Mouse (Mus musculus) erythroblast, adult 5-6 weeks (primary cell): Measurements from ENCODE around the gene Ptpn23. TPM values are rescaled to one million over a fixed set of nuclear protein-coding genes. Genes with fewer than 3 reads are reported as not detected.
"Not testable (repeated sequence)": the region's sequence is repeated elsewhere in the genome, so short reads cannot be mapped to it uniquely, and the experiment has no call there.

Experiments used
- ATAC-seq: replicated peaks from 2 replicates; pipeline ENCODE4 v1.8.0; 2016; ENCODE audit warnings: moderate number of reproducible peaks, mild to moderate bottlenecking, moderate TSS enrichment, inconsistent platforms; ENCODE audit not compliant: poor library complexity, low FRiP score, severe bottlenecking
- total RNA-seq, 2 experiments: library from RNA; stranded (forward) in 1 of 2; stranded (reverse) in 1 of 2; fragments of 150-400 nt in 1 of 2; fragments of 200-764, 138-1000 nt in 1 of 2; gene quantifications; 2 replicates each; pipeline versions ENCODE4 v1.2.3 to v1.2.4; 2015 to 2017; ENCODE audit warnings: low replicate concordance in 2 of 2

Gene Ptpn23
- total RNA-seq, 2 experiments from 2014 or later = 0.60 to 3.8 TPM

DNA sequence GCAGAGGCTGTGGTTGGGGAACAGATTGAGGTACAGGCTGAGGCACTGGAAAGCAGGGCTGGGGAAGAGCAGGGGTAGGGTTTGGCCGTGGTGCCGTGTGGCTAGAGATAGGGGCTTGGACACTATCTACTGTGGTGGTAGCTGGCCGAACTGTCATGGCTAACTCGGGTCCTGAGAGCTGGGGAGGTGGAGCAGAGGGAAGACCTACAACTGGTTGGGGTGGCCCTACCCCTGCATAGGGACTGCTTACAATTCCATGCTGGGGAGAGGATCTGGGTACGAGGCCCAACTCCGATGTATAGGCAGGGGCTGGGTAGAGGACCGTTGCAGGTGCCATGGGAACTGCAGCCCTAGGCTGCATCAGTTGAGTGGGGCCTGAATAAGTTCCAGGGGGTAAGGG lies 20.0 kb downstream of the Ptpn23 start:
- no peak for ATAC-seq

DNA sequence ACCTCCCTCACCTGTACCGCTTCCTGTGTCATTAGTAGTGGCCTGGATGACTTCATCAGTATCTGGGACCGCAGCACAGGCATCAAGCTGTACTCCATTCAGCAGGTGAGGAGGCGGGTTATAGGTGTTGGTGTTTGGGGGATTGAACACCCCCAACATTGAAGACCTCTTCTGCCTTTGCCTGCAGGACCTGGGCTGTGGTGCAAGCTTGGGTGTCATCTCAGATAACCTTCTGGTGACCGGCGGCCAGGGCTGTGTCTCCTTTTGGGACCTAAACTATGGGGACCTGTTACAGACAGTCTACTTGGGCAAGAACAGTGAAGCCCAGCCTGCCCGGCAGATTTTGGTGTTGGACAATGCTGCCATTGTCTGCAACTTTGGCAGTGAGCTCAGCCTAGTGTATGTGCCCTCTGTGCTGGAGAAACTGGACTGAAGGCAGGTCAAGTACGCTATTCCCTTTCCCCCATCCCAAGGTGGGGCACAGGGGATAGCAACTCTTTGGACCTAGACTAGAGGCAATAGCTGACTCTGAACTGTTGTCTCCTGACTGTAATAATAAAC lies 23.6 kb downstream of the Ptpn23 start:
- no peak for ATAC-seq

DNA sequence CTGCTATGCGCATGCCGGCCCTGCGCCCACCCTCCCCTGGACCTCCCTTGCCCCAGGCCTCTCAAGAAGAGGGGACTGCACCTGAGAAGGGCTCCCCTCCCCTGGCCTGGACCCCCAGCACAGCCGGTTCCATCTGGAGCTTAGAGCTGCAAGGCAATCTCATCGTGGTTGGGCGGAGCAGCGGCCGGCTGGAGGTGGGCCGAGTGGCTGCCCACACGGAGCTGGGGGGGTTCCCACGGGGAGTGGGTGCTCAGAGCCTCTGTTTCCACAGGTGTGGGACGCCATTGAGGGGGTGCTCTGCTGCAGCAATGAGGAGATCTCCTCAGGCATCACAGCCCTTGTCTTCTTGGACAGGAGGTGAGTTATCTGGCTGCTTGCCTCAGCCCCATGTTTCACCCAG lies 26.7 kb downstream of the Ptpn23 start:
- no peak for ATAC-seq

DNA sequence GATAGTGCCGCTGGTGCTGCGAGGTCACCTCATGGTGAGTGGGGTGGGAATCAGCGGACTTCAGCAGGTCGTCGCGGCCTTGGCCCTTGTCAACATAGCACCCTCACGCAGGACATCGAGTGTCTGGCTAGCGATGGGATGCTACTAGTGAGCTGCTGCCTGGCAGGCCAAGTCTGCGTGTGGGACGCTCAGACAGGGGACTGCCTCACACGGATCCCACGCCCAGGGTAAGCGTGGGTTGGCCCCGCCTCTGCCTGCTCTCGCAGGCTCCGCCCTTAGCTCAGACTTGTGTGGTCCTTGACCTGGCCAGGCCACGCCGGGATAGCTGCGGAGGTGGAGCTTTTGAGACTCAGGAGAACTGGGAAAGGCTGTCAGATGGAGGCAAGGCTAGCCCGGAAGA lies 27.4 kb downstream of the Ptpn23 start:
- ATAC-seq = no peak

DNA sequence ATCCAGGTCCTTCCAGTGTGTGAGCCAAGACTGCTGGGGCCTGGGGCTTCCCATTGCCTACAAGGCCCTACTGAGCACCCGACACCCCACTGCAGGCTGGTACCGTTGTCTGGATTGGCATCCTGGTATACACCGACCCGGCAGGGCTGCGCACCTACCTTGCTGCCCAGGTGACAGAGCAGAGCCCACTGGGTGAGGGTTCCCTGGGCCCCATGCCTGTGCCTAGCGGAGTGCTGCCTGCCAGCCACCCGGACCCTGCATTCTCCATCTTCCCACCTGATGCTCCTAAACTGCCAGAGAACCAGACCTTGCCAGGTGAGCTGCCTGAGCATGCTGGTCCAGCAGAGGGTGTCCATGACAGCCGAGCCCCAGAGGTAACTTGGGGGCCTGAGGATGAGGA lies 28.7 kb downstream of the Ptpn23 start:
- no peak for ATAC-seq

DNA sequence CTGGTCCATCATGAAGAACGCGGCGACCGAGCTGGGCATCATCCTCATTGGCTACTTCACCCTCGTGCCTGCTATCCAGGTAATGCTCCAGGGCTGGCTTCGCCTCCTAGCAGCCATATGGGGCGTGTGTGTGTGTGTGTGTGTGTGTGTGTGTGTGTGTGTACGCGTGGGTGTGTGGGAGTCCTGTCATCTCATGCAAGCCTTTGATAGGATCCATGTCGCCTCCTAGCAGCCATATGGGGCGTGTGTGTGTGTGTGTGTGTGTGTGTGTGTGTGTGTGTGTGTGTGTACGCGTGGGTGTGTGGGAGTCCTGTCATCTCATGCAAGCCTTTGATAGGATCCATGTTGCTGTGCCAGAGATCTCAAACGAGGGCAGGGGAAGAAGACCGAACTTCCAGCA lies 30.4 kb downstream of the Ptpn23 start:
- ATAC-seq = not testable (repeated sequence)

DNA sequence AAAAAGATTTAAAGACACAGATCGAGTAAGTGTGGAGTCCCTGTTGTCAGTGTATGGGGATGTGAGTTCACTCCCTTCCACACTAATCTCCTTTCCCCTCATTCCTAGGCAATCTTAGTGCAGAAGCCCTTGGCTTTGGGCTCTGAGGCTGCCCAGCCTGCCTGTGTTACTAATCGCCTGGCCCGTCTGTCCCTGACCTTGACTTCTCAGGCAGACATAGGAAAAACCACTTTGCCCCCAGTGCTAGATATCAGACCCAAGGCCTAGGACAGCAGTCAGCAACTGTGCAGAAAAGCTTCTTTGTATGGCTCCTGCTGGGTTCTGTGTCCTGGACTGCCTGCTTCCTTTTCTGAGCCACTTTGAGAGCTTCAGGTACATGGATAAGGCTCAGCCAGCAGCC lies 32.3 kb downstream of the Ptpn23 start:
- ATAC-seq = no peak

DNA sequence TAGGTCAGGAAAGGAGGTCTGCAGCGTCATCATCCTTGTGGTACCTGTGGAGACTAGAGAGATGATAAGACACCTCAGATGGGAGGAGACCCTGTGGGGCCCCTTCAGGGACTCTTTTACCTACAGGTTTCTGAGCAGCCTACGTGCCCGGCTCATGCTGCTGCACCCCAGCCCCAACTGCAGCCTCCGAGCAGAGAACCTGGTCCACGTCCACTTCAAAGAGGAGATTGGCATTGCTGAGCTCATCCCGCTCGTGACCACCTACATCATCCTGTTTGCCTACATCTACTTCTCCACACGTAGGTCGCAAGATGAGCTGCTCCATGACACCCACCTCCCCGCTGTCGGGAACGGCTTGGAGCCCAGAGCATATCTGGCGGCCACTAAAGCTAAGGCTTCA lies 34.1 kb downstream of the Ptpn23 start:
- ATAC-seq = no peak

DNA sequence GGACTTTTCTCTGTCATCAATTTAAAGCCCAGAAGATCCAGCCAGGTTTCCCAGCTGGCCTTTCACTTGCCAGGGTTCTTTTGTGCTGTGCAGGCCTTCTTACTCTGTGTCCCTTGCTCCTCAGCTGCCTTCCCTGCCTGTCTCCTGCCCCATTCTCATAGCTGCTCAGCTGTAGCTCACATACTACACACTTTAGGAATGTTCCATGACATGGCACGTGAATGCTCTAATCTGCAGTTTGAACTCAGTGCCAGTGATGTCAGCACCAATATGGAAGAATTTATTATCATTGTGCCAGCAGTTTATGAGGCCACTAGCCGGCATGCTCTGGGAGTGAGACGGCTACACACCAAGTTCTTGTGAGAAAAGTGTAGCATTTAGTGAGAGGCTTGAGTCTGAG lies 38.2 kb downstream of the Ptpn23 start:
- no peak for ATAC-seq

DNA sequence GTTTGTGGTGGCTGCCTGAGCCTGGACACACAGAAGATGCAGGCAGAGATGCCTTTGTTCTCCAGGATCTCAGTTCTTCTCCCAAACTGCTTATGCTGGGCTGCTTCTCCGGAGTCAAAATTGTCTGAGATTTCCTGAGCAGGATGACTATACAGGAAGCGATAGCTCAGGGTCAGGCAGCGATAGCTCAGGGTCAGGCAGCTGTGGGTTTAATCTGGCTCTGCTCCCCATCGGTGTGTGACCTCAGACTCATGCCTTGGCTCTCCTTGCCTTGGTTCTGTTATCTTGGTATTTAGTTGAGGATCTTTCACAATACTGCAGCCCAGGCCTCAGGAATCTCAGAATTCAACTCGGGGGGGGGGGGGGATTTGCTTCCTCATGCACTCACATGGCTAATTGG lies 41.3 kb downstream of the Ptpn23 start:
- ATAC-seq = no peak

DNA sequence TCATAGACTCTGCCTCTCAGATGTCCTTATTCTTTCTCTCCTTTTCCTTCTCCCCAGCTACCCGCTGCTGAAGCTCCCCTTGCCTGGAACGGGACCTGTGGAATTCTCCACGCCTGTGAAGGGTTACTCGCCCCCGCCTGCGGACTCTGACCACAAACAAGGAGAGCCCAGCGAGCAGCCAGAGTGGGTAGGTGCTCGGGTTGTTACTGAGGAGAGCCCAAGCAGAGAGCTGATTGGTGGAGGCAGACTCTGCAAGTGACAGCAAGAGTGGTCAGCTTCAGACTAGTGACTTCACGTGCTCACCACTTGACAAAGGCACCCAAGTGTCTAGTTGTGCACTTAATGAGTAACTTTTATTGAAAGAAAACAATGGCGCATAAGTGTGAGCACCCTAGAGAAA lies 45.7 kb downstream of the Ptpn23 start:
- no peak for ATAC-seq

DNA sequence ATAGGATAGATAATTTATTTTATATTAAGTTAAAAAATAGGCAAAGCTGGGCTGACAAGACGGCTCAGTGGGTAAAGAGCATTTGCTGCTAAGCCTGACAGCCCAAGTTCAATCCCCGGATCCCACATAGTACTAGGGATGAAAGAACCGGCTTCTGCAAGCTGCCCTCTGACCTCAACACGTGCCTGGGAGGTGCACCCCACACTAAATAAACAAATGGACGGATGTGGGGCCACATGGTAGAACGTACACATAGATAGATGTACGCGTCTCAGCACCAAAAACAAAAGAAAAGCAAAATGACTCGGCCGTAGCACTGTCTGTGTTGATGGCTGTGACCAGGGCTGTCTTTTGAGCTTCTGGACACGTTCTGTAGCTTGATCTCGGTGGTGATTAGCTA lies 46.7 kb downstream of the Ptpn23 start:
- no peak for ATAC-seq

DNA sequence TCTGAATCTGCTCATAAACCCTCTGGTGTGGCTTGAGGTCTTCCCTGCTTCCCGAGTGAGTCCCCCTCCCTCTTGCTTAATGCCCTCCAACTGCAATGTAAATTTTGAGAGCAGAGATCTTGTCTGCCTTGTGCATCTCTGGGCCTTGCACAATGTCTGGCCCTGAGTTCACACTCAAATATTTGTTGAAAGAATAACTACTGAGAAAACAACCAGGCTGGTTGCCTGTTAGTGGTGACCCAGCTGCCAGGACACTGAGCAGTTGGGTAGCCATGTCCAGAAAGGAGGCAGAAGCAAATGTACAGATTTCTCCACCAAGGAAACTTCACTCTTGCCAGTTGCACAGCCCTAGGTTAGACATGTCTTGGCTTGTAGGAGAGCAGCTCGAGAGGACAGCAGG lies 49.7 kb downstream of the Ptpn23 start:
- ATAC-seq = no peak

DNA sequence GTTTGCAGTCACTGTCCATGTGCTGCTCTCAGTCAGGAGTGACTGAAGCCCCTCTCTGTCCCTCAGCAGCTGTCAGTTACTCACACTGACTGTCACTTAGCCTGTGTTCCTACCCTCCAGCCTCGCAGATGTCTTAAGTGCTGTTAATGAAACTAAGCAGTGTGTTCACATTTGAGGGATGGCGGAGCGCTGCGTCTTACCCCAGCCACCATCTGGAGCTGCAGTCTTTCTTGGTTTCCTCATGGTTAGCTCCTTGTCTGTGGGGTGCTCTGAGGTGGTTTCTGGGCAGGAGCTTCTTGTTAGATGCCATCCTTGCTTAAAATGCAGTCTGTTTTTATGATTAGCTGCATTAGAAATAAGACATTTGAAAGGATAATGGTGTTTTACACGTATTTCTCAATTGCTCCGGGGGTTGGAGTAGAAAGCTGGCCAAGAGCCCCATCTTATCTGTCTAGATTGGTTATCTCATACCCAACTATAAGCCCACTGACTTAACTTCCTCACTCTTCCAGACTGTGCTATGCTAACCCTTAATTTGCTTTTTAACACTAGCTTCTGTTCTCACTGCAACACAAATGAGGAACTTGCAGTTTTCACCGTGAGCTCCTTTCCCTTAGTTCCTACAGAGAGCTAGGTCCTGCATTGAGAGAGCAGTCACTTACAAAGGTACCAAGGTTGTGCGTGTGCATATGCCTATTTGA lies 55.9 kb downstream of the Ptpn23 start:
- ATAC-seq = no peak

DNA sequence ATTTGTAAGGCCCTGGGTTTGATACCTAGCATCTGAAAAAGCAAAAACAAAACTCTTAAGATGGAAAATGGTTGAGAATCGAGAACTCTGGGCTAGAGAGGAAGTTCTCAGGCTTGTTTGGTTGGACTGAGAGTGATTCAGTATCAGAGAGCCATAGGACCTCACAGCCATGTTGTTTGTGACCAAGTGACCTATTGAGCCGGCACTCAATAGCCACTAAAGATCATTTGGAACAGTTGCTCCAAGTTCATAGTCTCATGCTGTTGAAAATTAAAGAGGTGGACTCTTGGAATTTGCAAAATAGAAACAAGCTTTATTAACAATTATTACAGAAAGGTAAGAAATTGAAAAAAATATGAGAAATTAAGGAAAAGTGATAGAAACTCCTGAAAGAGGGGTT lies 56.7 kb downstream of the Ptpn23 start:
- no peak for ATAC-seq

DNA sequence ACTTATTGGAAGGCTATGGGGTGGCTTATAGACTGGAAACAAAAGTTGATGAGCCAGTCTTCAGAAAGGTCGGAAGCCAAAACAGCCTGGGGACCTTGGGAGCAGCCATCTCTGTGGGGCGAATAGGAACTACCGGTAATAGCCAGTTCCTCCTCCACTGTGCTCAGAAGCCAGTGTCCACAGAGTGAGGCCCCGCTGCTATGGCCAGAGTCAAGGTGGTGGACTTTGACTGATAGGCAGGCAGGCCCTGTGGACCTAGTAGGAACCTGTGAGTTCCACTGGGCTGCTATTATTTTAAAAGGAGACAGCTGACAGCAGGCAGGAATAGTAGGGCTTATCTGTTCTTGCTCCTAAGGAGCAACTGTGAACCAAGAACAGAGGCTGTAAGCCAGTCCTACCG lies 57.4 kb downstream of the Ptpn23 start:
- no peak for ATAC-seq

DNA sequence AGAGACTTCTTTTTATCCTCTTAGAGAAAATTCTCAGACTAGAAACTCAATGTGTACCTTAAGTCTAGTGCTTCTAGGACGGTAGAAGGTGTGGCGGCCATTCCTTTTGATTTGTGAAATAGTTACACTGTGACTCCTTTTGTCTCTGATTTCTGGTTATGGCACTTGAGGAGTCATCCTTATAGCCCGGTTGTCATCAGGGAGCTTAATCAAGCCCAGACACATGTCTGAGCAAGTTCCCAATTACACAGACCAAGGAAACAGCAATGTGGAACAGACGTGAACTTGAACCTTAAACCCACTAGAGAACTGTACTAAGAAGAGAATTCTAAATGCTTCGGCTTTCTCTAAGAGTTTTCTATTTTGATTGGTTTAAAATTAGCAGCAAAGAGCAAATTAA lies 57.8 kb downstream of the Ptpn23 start:
- ATAC-seq = no peak

DNA sequence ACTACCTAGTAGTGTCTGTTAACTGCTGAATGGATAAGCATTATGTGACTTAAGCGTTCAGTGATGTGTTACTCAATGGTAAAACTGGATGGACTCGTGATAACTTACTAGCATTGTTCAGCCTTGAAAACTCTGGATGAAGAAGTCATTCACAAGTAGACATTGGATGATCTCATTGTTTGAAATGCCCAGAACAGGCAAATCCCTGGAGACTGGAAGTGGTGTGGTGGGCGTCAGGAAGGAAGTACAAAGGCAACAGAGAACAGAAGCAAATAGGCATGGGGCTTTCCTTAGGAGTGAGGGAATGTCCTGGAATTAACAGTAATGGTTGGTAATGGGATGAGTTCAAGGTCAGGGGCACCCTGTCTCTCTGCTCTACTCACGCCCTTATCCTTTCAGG lies 59.1 kb downstream of the Ptpn23 start:
- ATAC-seq = no peak

DNA sequence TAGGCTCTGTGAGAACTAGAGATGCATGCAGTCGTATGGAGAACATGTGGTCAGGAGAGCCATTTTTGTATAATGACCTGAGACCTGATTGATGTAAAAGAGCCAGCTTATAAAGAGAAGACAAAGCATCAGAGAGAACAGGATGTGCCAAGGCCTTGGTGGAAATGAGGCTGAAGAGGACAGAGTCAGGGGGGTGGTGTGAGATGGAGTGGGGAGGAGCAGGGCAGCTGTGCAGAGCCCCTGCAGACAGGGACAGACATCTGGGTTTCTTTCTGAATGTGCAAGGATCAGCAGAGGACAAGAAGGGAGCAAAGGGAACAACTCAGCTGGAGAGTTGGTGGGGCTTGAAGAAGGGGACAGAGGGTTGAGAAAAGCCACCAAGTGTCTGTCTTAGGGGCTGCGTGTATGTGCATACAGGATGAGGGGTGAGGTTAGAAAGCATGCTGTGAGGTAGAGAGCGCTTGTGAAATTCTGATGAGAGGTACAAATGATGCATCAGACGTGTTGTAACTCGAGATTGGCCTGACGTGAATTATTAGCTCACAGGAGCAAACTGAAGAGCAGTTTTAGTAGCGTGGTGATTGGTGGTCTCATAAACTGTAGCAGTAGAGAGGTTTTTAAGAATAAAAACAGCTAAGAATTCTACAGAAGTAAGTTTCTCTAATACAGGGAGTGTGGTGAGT lies 62.8 kb downstream of the Ptpn23 start:
- no peak for ATAC-seq

DNA sequence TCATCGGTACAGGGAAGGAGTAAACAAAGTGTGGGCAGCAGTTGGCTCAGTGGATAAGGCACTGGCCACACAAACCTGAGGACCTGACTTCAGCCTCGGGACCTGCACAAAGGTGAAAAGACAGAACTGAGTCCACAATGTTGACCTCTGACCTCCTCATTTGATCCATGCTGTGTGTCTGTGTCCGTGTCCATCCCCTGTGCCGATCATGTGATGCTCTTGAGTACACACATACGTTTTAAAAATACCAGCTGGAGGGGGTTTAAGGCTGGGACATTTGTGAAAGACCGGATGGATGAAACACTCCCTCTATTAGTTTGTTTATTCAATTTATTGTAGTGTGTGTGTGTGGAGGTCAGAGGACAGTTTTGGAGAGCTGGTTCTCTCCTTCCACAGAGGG lies 64.2 kb downstream of the Ptpn23 start:
- ATAC-seq = no peak

DNA sequence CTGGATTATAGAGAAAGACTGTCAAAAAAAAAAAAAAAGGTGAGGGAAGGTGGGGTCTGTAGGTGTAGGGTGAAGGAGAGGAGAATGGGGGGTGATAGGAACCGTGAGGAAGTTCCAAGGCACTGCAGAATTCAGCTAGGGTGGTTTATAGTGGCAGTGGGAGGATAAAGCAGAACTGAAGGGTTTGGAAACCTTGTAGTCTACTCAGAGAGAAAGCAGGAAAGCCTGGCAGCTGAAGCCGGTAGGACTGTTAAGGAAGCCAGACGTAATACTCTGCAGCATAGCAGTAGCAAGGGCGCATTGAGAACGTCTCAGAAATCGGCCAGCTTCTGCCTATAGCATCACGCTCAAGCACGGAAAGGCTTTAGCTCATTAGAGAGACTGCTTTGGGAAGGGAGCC lies 66.0 kb downstream of the Ptpn23 start:
- ATAC-seq = no peak
